Mouse (Mus musculus): ENCODE data around the gene Fam210b.
A peak's percentile ranks its signal among the peaks of the same experiment; 100 is the strongest.
"Not testable (repeated sequence)": the region's sequence is repeated elsewhere in the genome, so short reads cannot be mapped to it uniquely, and the experiment has no call there.

Gene Fam210b

GRCm38 (mm10) chr2:172345258-172345738, at the start of gene Fam210b:
TSS of gene Fam210b (plus strand) at chr2:172345565.
- DNase-seq (ENCODE audit: low read depth, low spot score), result peak; percentile 98

GRCm38 (mm10) chr2:172298083-172298482, 47.3 kb upstream of the Fam210b start:
- DNase-seq (ENCODE audit: low read depth, low spot score), result no peak

- DNase-seq (ENCODE audit: low read depth, low spot score), result no peak
These were observed 46.8 kb upstream of the Fam210b start for GRCm38 (mm10) chr2:172298542-172298941.

GRCm38 (mm10) chr2:172299126-172299921, 46.0 kb upstream of the Fam210b start:
- DNase-seq (ENCODE audit: low read depth, low spot score), result peak; percentile 48

GRCm38 (mm10) chr2:172302396-172302795, 43.0 kb upstream of the Fam210b start:
- no peak for DNase-seq (ENCODE audit: low read depth, low spot score)

- no peak for DNase-seq (ENCODE audit: low read depth, low spot score)
These were observed 41.2 kb upstream of the Fam210b start for GRCm38 (mm10) chr2:172304118-172304708.

GRCm38 (mm10) chr2:172305546-172305945, 39.8 kb upstream of the Fam210b start:
- DNase-seq (ENCODE audit: low read depth, low spot score), result not testable (repeated sequence)

- DNase-seq (ENCODE audit: low read depth, low spot score), result no peak
These were observed 38.8 kb upstream of the Fam210b start for GRCm38 (mm10) chr2:172306544-172306943.

- no peak for DNase-seq (ENCODE audit: low read depth, low spot score)
These were observed 33.6 kb upstream of the Fam210b start for GRCm38 (mm10) chr2:172311731-172312130.

GRCm38 (mm10) chr2:172320878-172321277, 24.5 kb upstream of the Fam210b start:
- no peak for DNase-seq (ENCODE audit: low read depth, low spot score)

GRCm38 (mm10) chr2:172328248-172328647, 17.1 kb upstream of the Fam210b start:
- DNase-seq (ENCODE audit: low read depth, low spot score), result no peak

- DNase-seq (ENCODE audit: low read depth, low spot score), result peak; percentile 84
These were observed 16.2 kb upstream of the Fam210b start for GRCm38 (mm10) chr2:172329179-172329578.

- peak; percentile 31 for DNase-seq (ENCODE audit: low read depth, low spot score)
These were observed 7.0 kb upstream of the Fam210b start for GRCm38 (mm10) chr2:172338206-172338942.

GRCm38 (mm10) chr2:172340936-172341335, 4.4 kb upstream of the Fam210b start:
- DNase-seq (ENCODE audit: low read depth, low spot score), result no peak

- DNase-seq (ENCODE audit: low read depth, low spot score), result no peak
These were observed 3.8 kb upstream of the Fam210b start for GRCm38 (mm10) chr2:172341606-172342005.

- no peak for DNase-seq (ENCODE audit: low read depth, low spot score)
These were observed 1.6 kb upstream of the Fam210b start for GRCm38 (mm10) chr2:172343751-172344150.

GRCm38 (mm10) chr2:172344669-172345068, 696 bp upstream of the Fam210b start:
- no peak for DNase-seq (ENCODE audit: low read depth, low spot score)

- DNase-seq (ENCODE audit: low read depth, low spot score), result peak; percentile 68
These were observed 917 bp downstream of the Fam210b start for GRCm38 (mm10) chr2:172346034-172346929.

- no peak for DNase-seq (ENCODE audit: low read depth, low spot score)
These were observed 1.7 kb downstream of the Fam210b start for GRCm38 (mm10) chr2:172346933-172347611.

- DNase-seq (ENCODE audit: low read depth, low spot score), result peak; percentile 84
These were observed 3.1 kb downstream of the Fam210b start for GRCm38 (mm10) chr2:172348297-172348950.

Data from brain, adult 2 months (tissue).